Mouse (Mus musculus) G1E (cell line): ENCODE measurements around the gene Sh3bp4.

ENCODE experiments used
- CTCF ChIP-seq: IDR thresholded peaks from 2 replicates; pipeline ENCODE4 v1.5.1; 2012; ENCODE audit warnings: low read depth, low read length, inconsistent platforms, mixed read lengths
- GATA1 ChIP-seq: IDR thresholded peaks from 2 replicates; pipeline ENCODE4 v1.6.1; 2012; ENCODE audit warnings: borderline replicate concordance, low read length, inconsistent platforms, mixed read lengths
- GATA2 ChIP-seq: IDR thresholded peaks from 2 replicates; pipeline ENCODE4 v1.6.1; 2012; ENCODE audit warnings: low read depth, low read length, inconsistent platforms, borderline replicate concordance

GRCm38 (mm10) chr1:89127163-89127562 lies 56.9 kb downstream of the Sh3bp4 start:
- TF ChIP-seq CTCF = no peak
- no peak for TF ChIP-seq GATA2
- no peak for TF ChIP-seq GATA1
